Mouse (Mus musculus): Measurements from ENCODE around the gene Pdxk.
"Not testable (repeated sequence)": the region's sequence is repeated elsewhere in the genome, so short reads cannot be mapped to it uniquely, and the experiment has no call there.

Pdxk gene

GRCm38 (mm10) chr10:78414936-78415335, 49.8 kb downstream of the Pdxk start:
- DNase-seq: not testable (repeated sequence)

- no peak for DNase-seq
Measured at GRCm38 (mm10) chr10:78413152-78413520, 51.6 kb downstream of the Pdxk start.

GRCm38 (mm10) chr10:78412319-78413151, 52.2 kb downstream of the Pdxk start, which contains the start of gene Rrp1:
Gene Rrp1, minus strand, starts transcription at chr10:78413043.
- peak; percentile 98 for DNase-seq

GRCm38 (mm10) chr10:78411851-78412250, 52.9 kb downstream of the Pdxk start:
- DNase-seq: peak in 1 of 2 experiments; percentile 58

GRCm38 (mm10) chr10:78409035-78409788, 55.6 kb downstream of the Pdxk start:
- DNase-seq: no peak

- no peak for DNase-seq
Measured at GRCm38 (mm10) chr10:78407132-78407531, 57.6 kb downstream of the Pdxk start.

GRCm38 (mm10) chr10:78406152-78406551, 58.6 kb downstream of the Pdxk start:
- no peak for DNase-seq

- DNase-seq: no peak
Measured at GRCm38 (mm10) chr10:78402301-78402922, 62.4 kb downstream of the Pdxk start.

- DNase-seq: no peak
Measured at GRCm38 (mm10) chr10:78401127-78401526, 63.6 kb downstream of the Pdxk start.

- no peak for DNase-seq
Measured at GRCm38 (mm10) chr10:78399090-78399657, 65.6 kb downstream of the Pdxk start.

GRCm38 (mm10) chr10:78396625-78396885, 68.2 kb downstream of the Pdxk start:
- DNase-seq: no peak

- DNase-seq: peak; percentile 98 to 100
Measured at GRCm38 (mm10) chr10:78395819-78396624, 68.8 kb downstream of the Pdxk start.

- DNase-seq: no peak
Measured at GRCm38 (mm10) chr10:78395377-78395776, 69.4 kb downstream of the Pdxk start.

GRCm38 (mm10) chr10:78392072-78392471, 72.7 kb downstream of the Pdxk start:
- peak; percentile 90 to 93 for DNase-seq

- DNase-seq: no peak
Measured at GRCm38 (mm10) chr10:78390982-78391470, 73.7 kb downstream of the Pdxk start.

- DNase-seq: peak in 1 of 2 experiments; percentile 55
Measured at GRCm38 (mm10) chr10:78388216-78388980, 76.4 kb downstream of the Pdxk start.
